Mouse (Mus musculus) limb, embryonic 15.5 days (tissue): Measurements from ENCODE around the gene Ehd3. TPM values are rescaled to one million over a fixed set of nuclear protein-coding genes. Genes with fewer than 3 reads are reported as not detected.

Source experiments
- ATAC-seq: fragments of 200-750 bp; cut with Nextera tagmentation; 2 replicates; pipeline ENCODE4 v1.8.0; 2017; ENCODE audit warnings: low read depth, moderate TSS enrichment; ENCODE audit not compliant: insufficient number of reproducible peaks, low FRiP score, low TSS enrichment
- H3K27ac ChIP-seq: fragments of 300-500 bp; sonication (generic); 2 replicates; pipeline ENCODE4 v1.5.1; 2015; ENCODE audit warnings: moderate library complexity, mild to moderate bottlenecking, inconsistent platforms
- H3K27me3 ChIP-seq: fragments of 300-500 bp; sonication (generic); 2 replicates; pipeline ENCODE4 v1.6.1; 2015; ENCODE audit warnings: inconsistent platforms
- H3K36me3 ChIP-seq: fragments of 300-500 bp; sonication (generic); 2 replicates; pipeline ENCODE4 v1.6.1; 2015; ENCODE audit warnings: inconsistent platforms
- H3K4me1 ChIP-seq: fragments of 300-500 bp; sonication (generic); 2 replicates; pipeline ENCODE4 v1.6.1; 2015; ENCODE audit warnings: inconsistent platforms
- H3K4me2 ChIP-seq: fragments of 300-500 bp; sonication (generic); 2 replicates; pipeline ENCODE4 v1.6.1; 2015; ENCODE audit warnings: mild to moderate bottlenecking, inconsistent platforms
- H3K4me3 ChIP-seq: fragments of 300-500 bp; sonication (generic); 2 replicates; pipeline ENCODE4 v1.5.1; 2015; ENCODE audit warnings: mild to moderate bottlenecking, inconsistent platforms
- H3K9ac ChIP-seq: fragments of 300-500 bp; sonication (generic); 2 replicates; pipeline ENCODE4 v1.6.1; 2015; ENCODE audit warnings: inconsistent platforms
- H3K9me3 ChIP-seq: fragments of 300-500 bp; sonication (generic); 2 replicates; pipeline ENCODE4 v1.6.1; 2016; ENCODE audit warnings: inconsistent platforms
- WGBS: fragments of 180-500 bp; shearing (Covaris S2); methylation state at CpG from one replicate; pipeline ENCODE4 v1.1.7; 2015; 5-methylcytosine and 5-hydroxymethylcytosine counted together
- polyA plus RNA-seq: library from polyadenylated mRNA; unstranded; fragments of >200 nt; fragmentation: Nextera tagmentation; extraction: Ambion mirVana; gene quantifications from 2 replicates; pipeline ENCODE4 v1.2.1, GENCODE M21; 2015

Ehd3 gene
- polyA plus RNA-seq, 1 experiment from 2014 or later, result 3.1 TPM

GRCm38 (mm10) chr17:73811566-73811965 lies 7.6 kb downstream of the Ehd3 start:
- Histone ChIP-seq H3K27me3 (no peaks in the 10 kb centered on the region), H3K9me3 (no peaks in the 10 kb centered on the region), H3K36me3 (no peaks in the 10 kb centered on the region), H3K4me3 (no peak overlapping the region), H3K27ac (no peak overlapping the region), H3K4me2 (no peak overlapping the region), H3K9ac (no peak overlapping the region), H3K4me1 (peaks cover 14% of the 10 kb centered on the region)
- no peak for ATAC-seq
- WGBS, result 55% methylated on average over 5 of the region's 5 CpGs

GRCm38 (mm10) chr17:73813031-73813660 lies 9.2 kb downstream of the Ehd3 start:
- no peaks in the 10 kb centered on the region for H3K27me3 ChIP-seq
- H3K9me3 ChIP-seq, result no peaks in the 10 kb centered on the region
- no peak for ATAC-seq
- 70% methylated on average over 8 of the region's 8 CpGs for WGBS
- H3K4me2 ChIP-seq, result no peak overlapping the region
- no peak overlapping the region for H3K4me3 ChIP-seq
- H3K27ac ChIP-seq, result no peak overlapping the region
- H3K36me3 ChIP-seq, result no peaks in the 10 kb centered on the region
- no peak overlapping the region for H3K9ac ChIP-seq
- H3K4me1 ChIP-seq, result peaks cover 14% of the 10 kb centered on the region

- no peaks in the 10 kb centered on the region for H3K9me3 ChIP-seq
- no peak for ATAC-seq
- WGBS, result 79% methylated on average over 6 of the region's 6 CpGs
Observed at GRCm38 (mm10) chr17:73814500-73815190, 10.7 kb downstream of the Ehd3 start.

GRCm38 (mm10) chr17:73817697-73818380 lies 13.9 kb downstream of the Ehd3 start:
- ATAC-seq, result no peak
- Histone ChIP-seq H3K27me3 (no peaks in the 10 kb centered on the region), H3K9ac (no peak overlapping the region), H3K4me1 (no peaks in the 10 kb centered on the region), H3K36me3 (no peaks in the 10 kb centered on the region), H3K4me2 (no peak overlapping the region), H3K27ac (no peak overlapping the region), H3K9me3 (no peaks in the 10 kb centered on the region), H3K4me3 (no peak overlapping the region)
- 76% methylated on average over 9 of the region's 9 CpGs for WGBS

More at GRCm38 (mm10) chr17:73814500-73815190, 10.7 kb downstream of the Ehd3 start:
- no peaks in the 10 kb centered on the region for H3K27me3 ChIP-seq
- H3K27ac ChIP-seq, result no peak overlapping the region
- H3K36me3 ChIP-seq, result no peaks in the 10 kb centered on the region
- H3K4me2 ChIP-seq, result no peak overlapping the region
- 0 out of 2 replicates have a peak, but pooled peaks cover 7% of the 10 kb centered on the region for H3K4me1 ChIP-seq
- H3K4me3 ChIP-seq, result no peak overlapping the region
- H3K9ac ChIP-seq, result no peak overlapping the region

GRCm38 (mm10) chr17:73818936-73819335 lies 15.0 kb downstream of the Ehd3 start:
- Histone ChIP-seq H3K9ac (no peak overlapping the region), H3K27ac (no peak overlapping the region), H3K4me2 (no peak overlapping the region), H3K9me3 (no peaks in the 10 kb centered on the region), H3K36me3 (no peaks in the 10 kb centered on the region), H3K4me3 (no peak overlapping the region), H3K4me1 (peaks cover 5% of the 10 kb centered on the region), H3K27me3 (no peaks in the 10 kb centered on the region)
- no peak for ATAC-seq
- WGBS, result 72% methylated on average over 4 of the region's 4 CpGs

- no peak overlapping the region for H3K4me3 ChIP-seq
- H3K36me3 ChIP-seq, result no peaks in the 10 kb centered on the region
- no peaks in the 10 kb centered on the region for H3K27me3 ChIP-seq
- H3K9ac ChIP-seq, result no peak overlapping the region
- ATAC-seq, result no peak
- H3K4me2 ChIP-seq, result no peak overlapping the region
- H3K27ac ChIP-seq, result no peak overlapping the region
- 64% methylated on average over 4 of the region's 4 CpGs for WGBS
- no peaks in the 10 kb centered on the region for H3K9me3 ChIP-seq
- peaks cover 6% of the 10 kb centered on the region for H3K4me1 ChIP-seq
Observed at GRCm38 (mm10) chr17:73820726-73821125, 16.8 kb downstream of the Ehd3 start.

GRCm38 (mm10) chr17:73822255-73822654 lies 18.3 kb downstream of the Ehd3 start:
- H3K27me3 ChIP-seq, result no peaks in the 10 kb centered on the region
- no peaks in the 10 kb centered on the region for H3K9me3 ChIP-seq
- ATAC-seq, result no peak
- no peak overlapping the region for H3K4me3 ChIP-seq
- H3K4me1 ChIP-seq, result peaks cover 6% of the 10 kb centered on the region
- WGBS, result 76% methylated on average over 4 of the region's 4 CpGs
- no peak overlapping the region for H3K4me2 ChIP-seq
- H3K27ac ChIP-seq, result no peak overlapping the region
- no peaks in the 10 kb centered on the region for H3K36me3 ChIP-seq
- no peak overlapping the region for H3K9ac ChIP-seq

- H3K27me3 ChIP-seq, result no peaks in the 10 kb centered on the region
- no peak overlapping the region for H3K9ac ChIP-seq
- no peak overlapping the region for H3K27ac ChIP-seq
- H3K4me1 ChIP-seq, result peaks cover 6% of the 10 kb centered on the region
- H3K36me3 ChIP-seq, result no peaks in the 10 kb centered on the region
- H3K9me3 ChIP-seq, result no peaks in the 10 kb centered on the region
- no peak overlapping the region for H3K4me2 ChIP-seq
- no peak overlapping the region for H3K4me3 ChIP-seq
- ATAC-seq, result no peak
- WGBS, result 66% methylated on average over 17 of the region's 17 CpGs
Observed at GRCm38 (mm10) chr17:73823121-73824021, 19.4 kb downstream of the Ehd3 start.

- Histone ChIP-seq H3K4me1 (peaks cover 6% of the 10 kb centered on the region), H3K36me3 (no peaks in the 10 kb centered on the region), H3K9ac (no peak overlapping the region), H3K4me2 (no peak overlapping the region), H3K27ac (no peak overlapping the region), H3K4me3 (no peak overlapping the region), H3K27me3 (no peaks in the 10 kb centered on the region), H3K9me3 (no peaks in the 10 kb centered on the region)
- 53% methylated on average over 6 of the region's 6 CpGs for WGBS
- ATAC-seq, result no peak
Observed at GRCm38 (mm10) chr17:73824022-73824340, 20.0 kb downstream of the Ehd3 start.

GRCm38 (mm10) chr17:73826106-73826505 lies 22.2 kb downstream of the Ehd3 start:
- no peak for ATAC-seq
- Histone ChIP-seq H3K27ac (no peak overlapping the region), H3K27me3 (no peaks in the 10 kb centered on the region), H3K4me3 (no peak overlapping the region), H3K9me3 (no peaks in the 10 kb centered on the region), H3K4me1 (peaks cover 6% of the 10 kb centered on the region), H3K4me2 (no peak overlapping the region), H3K9ac (no peak overlapping the region), H3K36me3 (no peaks in the 10 kb centered on the region)
- WGBS, result 88% methylated on average over 6 of the region's 6 CpGs

- Histone ChIP-seq H3K36me3 (no peaks in the 10 kb centered on the region), H3K4me2 (no peak overlapping the region), H3K9me3 (no peaks in the 10 kb centered on the region), H3K27ac (no peak overlapping the region), H3K4me3 (no peak overlapping the region), H3K4me1 (peaks cover 6% of the 10 kb centered on the region), H3K9ac (no peak overlapping the region), H3K27me3 (no peaks in the 10 kb centered on the region)
- ATAC-seq, result no peak
- WGBS, result 95% methylated on average over 11 of the region's 11 CpGs
Observed at GRCm38 (mm10) chr17:73827446-73827845, 23.5 kb downstream of the Ehd3 start.
